Mouse (Mus musculus) lung, postnatal 0 days (tissue): ENCODE results near the gene Fyn.

Experiments
- CTCF ChIP-seq: IDR thresholded peaks from 2 replicates; pipeline ENCODE4 v1.5.1; 2016; ENCODE audit warnings: antibody characterized with exemption, mild to moderate bottlenecking
- EP300 ChIP-seq: IDR thresholded peaks from 2 replicates; pipeline ENCODE4 v1.6.1; 2016; ENCODE audit warnings: antibody characterized with exemption, mild to moderate bottlenecking, control low read depth

DNA sequence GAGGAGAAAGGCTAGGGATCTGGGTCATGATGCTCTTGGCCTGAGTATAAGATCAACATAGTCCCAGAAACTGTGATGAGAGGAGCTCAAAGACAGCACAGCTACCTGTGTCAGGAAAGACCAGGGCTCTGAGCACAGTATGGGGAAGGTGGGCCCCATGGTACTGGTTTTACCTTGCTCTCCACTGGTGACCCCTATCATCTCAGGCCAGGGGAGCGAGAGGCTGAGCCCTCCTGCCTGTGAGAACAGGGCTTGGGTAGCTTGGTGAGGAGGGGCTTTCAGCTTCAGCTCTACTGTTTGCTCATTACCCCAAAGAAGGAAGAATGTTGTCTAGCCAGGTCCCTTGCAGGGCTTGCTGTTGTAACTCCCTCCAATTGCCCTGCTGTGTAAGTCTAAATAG is 45.4 kb downstream of the Fyn start:
- TF ChIP-seq CTCF: no peak
- no peak for TF ChIP-seq EP300
